Mouse (Mus musculus) megakaryocyte, adult 5-6 weeks (primary cell): ENCODE measurements around the gene Tk1. TPM values are rescaled to one million over a fixed set of nuclear protein-coding genes. Genes with fewer than 3 reads are reported as not detected.
"Not testable (repeated sequence)": the region's sequence is repeated elsewhere in the genome, so short reads cannot be mapped to it uniquely, and the experiment has no call there.

Experiments used
- ATAC-seq: 2 replicates; pipeline ENCODE4 v1.8.0; 2016; ENCODE audit warnings: mild to moderate bottlenecking, inconsistent platforms; ENCODE audit not compliant: poor library complexity, severe bottlenecking
- total RNA-seq, 2 experiments: library from RNA; stranded (forward) in 1 of 2; stranded (reverse) in 1 of 2; fragments of 153-499, 151-499 nt in 1 of 2; fragments of 221-1000, 200-1000 nt in 1 of 2; gene quantifications; 2 replicates each; pipeline versions ENCODE4 v1.2.3 to v1.2.4; 2015 to 2017

Gene Tk1
- total RNA-seq, 2 experiments from 2014 or later, result 60.0 to 126 TPM

DNA sequence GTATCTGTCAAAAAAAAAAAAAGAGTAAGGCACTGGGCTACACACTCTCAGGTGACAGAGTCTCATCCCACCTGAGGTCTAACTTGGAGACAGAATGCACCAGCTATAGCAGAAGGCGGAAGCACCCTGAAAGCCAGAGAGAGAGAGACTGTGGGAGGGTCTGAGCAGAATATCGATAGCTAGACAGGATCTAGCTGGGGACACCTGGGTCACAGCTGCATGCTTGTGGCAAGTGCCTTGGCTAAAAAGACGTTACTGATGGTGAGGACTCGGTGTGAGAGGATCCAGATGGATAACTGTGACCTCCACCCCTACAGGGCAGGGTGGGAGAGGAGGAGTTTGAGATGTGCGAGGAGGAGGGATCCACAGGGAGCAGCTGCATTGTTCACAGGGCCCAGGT lies 28.9 kb downstream of the Tk1 start:
- ATAC-seq, result no peak

DNA sequence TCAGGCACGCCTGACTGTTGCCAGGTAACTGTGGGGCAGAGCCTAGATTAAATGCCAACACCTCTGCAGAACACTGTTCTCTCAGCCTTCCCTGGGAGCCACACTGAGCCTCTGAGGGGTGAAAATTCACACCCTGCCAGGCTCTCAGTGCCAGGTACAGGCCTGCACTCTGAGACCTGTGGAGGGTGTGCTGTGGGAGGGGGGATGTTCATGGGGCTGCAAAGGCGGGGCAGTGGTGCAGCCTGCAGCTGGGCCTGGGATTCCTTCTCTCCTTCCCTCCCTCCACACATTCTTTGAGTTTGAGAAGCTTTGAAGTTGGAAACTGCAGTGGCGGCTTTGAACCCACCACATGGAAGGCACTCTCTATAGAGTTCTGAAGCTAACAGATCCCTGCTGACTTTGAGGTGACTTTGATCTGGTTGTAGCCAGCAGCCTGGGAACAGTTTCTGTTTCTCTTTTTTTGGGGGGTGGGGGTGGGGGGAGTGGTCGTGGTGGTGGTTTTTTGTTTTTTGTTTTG lies 31.8 kb downstream of the Tk1 start:
- no peak for ATAC-seq

DNA sequence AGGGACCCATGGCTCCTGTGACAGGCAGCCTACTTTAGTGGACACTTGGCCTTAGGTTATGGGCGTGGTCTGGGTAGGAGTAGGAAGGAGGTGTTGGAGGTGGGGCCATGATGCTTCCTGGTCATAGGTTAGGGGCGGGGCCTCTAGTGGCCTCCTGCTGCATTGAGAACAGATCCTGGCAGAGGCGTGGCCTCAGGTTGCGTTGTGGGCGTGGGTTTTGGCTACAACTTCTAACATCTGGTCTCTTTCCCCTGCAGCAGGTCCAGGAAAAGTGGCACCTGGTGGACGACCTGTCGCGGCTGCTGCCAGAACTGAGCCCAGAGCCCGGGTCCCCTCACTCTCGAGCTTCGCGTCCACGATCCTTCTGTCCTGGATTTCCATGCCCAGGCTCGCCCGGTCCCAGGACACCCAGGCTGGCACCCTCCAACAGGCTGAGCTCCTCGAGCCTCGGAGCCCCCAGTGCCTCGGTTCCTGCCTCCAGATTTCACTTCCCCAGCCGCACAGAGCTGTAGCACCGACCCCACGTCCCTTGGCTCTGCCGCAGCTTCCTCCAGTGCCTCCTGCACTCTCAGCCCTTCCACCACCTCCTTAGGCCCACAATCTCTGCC lies 33.5 kb downstream of the Tk1 start:
- peak; percentile 91 for ATAC-seq

DNA sequence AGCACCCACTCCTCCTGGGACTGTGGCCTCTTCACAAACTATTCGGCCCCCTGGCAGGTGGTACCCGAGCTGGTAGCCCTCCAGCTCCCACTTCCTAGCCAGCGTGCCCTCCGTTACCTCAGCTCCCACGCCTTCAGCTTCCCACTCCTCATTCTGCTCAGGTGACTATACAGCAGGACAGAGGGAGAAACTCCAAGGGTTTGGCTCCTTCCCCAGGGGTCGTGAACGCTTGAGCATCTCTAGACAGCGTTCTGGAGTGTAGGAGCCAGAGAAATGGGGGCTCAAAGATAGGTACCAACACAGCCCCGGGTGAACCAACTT lies 34.5 kb downstream of the Tk1 start:
- ATAC-seq, result no peak

DNA sequence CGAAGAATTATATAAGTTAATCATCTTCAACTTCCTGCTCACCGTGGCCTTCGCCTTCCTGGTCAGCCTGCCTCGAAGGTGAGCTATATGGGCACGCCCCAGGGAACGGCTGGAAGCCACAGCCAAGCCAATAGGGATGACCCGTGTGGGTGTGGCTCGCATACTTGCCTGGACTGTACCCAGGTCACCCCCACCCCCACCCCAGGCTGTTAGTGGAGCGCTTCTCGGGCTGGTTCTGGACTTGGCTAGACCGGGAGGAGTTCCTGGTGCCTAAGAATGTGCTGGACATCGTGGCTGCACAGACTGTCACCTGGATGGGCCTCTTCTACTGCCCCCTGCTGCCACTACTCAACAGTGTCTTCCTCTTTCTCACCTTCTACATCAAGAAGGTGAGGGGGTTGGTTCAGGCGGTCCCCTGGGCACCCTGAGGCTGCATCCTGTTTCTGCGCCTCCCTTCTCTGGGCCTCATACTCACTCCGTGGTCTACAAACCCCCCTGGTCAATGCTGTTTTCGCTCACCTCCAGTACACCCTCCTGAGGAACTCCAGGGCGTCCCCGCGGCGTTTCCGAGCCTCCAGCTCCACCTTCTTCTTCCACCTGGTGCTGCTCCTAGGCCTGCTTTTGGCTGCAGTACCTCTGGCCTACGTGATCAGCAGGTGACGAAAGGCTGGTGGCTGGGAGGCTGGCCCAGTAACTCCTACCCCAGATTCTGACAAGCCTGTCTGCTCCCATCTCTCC lies 35.0 kb downstream of the Tk1 start:
- ATAC-seq, result no peak

DNA sequence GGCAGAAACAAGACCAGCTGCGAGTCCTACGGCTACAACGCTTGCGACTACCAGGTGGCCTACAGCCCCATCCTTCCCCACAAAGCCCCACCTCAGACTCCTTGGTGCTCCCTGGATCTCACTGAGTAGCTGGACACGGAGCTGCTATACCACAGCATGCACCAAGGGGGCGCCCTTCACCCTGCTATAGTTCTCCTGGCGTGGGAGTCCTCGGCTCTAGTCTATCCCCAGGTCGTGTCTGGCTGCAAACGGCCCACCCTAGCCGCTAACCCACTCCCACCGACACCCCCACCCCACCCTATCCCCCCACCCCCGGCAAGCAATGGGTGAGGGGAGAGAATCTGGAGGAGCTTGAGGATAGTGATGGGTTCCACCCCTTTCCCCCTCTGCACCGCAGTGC lies 35.6 kb downstream of the Tk1 start:
- peak; percentile 59 for ATAC-seq

DNA sequence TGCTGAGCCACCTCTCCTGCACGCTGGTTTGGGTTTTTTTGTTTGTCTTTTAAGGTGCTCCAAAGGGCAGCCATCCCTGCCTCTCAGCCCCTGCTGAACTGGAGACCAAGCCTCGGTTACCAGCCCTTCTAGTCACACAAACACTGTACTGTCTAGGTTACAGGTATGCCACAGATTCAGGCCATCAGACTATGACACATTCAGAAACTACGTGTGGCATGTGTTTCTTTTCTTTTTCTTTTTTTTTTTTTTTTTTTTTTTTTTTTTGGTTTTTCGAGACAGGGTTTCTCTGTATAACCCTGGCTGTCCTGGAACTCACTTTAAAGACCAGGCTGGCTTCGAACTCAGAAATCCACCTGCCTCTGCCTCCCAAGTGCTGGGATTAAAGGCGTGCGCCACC lies 37.4 kb downstream of the Tk1 start:
- ATAC-seq, result not testable (repeated sequence)

DNA sequence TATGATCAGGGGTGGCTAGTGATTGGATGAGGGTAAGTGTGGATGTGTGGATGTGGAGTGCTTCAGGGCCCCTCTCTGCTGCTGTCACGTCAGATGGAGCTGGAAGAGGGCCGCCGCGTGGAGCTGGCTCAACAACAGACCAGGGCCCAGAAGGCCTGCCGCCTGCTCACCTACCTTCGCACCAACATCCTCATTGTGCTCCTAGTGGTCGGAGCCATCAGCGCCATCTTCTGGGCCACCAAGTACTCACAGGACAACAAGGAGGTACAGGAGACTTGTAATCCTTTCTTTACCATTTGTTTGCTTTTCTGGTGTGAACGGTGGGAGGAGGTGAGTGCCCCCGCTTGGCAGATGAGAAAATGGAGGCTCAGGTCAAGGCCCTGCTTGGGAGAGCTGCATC lies 39.6 kb downstream of the Tk1 start:
- ATAC-seq, result peak; percentile 46

DNA sequence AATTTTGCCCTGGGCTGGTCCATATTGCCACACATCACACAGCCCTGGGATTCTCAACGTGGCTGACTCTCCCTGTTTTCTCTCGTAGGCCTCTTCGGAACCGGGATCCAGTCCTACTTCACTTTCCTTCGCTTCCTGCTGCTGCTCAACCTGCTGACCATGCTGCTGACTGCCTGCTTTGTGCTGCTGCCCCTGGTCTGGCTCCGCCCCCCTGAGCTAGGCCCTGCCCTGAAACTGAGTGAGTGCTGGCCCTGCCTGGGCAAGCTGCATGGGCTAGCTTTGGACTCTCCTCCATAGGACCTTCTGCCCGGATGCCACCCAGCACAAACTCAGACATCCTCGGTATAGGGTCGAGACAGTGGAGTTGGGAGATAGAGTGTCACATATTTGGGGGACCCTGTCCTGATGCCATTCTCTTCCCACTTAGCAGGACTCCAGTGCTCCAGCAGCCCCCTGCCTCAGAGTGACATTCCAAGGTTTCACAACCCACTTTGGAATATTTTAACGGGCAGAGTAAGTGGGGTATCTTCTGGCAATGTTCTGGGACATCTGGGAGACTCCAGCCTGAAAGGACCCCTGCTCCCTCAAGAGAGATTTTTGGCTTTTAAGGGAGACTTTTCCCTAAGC lies 42.1 kb downstream of the Tk1 start:
- ATAC-seq, result no peak

DNA sequence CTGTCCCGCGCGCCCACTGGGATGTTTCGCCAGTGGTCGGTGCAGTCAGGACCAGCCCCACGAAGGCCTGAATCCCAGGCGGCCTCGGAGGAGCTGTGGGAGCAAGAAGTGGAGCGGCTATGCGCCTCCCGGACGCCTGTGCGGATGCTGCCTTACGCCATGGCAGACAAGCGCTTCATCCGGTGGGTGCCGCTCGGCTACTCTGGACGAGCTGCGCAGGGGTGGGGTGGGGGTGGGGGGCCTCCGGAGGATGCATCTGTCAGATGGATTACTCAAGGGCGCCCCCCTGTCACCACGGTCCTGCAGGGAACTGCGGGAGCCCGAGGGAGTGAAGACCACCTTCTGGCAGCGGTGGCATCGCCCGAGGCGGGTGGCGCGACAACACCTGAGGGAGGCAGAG lies 42.8 kb downstream of the Tk1 start:
- no peak for ATAC-seq

DNA sequence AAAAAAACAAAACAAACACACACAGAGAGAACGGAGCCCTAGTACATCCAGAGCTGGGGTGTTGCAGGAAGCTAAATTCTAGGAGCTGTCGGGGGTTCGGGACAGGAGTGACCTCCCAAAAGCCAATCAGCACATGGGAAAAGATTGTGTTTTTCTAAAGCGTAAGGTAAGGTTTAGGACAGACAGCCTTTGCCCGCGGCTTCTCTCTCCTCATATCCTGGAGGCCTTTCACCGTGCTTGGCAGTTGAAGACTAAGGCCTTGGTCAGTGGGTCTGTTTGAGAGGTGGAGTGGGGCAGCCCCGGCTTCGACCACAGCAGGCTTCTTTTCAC lies 43.2 kb downstream of the Tk1 start:
- no peak for ATAC-seq

DNA sequence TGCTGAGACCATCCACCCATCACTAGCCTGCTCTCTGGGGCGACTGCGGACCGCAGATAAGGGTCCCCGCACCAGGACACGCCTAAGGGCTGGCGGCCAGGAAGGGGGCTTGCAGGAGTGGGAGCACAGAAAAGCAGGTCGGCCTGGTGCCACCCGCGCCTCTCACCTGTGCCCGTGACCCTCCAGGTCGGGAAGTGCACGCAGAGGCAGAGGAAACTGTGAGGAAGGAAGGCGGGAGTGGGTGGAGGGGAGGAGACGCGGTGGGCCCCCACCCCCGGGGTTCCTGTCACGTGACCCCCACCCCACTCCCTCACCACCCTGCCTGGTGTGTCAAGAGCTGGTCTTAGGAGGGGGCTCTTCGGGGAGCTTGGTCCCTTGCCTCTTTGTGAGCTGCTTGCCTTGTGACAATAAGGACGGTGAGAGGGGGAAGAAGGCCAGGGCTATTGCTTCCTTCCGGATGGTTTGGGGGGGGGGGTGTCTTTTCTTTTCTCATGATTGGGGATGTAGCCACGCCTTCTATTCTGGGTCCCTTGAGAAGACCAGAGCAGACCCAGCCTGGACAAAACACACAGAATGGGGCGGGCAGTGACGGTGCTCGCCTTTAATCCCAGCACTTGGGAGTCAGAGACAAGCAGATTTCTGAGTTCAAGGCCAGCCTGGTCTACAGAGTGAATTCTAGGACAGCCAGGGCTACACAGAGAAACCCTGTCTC lies 43.7 kb downstream of the Tk1 start, which contains the start of the genes Tmc8 and Tmc6:
TSS of gene Tmc8 (plus strand) at position 84 of the 712 bp plus-strand sequence.
TSS of gene Tmc6 (minus strand) at position 206 of the 712 bp plus-strand sequence.
- peak; percentile 21 for ATAC-seq

DNA sequence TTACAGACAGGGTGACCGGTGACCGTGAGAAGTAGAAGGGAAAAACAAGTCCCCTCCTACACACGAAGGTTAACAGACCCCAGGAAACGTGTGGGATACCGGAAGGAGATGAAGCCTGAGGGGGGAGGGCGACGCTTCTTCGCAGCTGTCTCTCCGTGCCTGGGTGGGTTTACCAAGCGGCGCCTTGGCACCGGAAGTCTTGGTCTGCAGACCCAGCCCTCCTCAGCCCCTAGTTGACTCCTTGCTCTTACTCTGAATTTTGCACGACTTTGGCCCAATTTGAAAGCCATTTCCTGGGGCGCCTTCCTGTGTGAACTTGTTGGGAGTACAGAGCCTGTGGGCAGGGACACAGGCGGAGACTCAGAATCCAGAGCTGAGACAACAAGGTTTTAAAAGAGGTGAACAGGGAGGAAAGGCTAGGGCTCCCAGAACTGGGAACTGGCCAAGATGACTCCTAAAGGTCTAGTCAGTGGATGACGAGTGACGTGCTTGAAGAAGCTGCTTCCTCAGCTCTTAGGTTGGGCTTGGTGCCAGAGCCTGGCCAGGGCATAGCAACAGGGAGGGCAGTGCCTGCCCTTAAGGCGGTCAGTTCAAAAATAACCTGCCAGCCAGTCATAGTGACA lies 44.6 kb downstream of the Tk1 start:
- peak; percentile 19 for ATAC-seq

DNA sequence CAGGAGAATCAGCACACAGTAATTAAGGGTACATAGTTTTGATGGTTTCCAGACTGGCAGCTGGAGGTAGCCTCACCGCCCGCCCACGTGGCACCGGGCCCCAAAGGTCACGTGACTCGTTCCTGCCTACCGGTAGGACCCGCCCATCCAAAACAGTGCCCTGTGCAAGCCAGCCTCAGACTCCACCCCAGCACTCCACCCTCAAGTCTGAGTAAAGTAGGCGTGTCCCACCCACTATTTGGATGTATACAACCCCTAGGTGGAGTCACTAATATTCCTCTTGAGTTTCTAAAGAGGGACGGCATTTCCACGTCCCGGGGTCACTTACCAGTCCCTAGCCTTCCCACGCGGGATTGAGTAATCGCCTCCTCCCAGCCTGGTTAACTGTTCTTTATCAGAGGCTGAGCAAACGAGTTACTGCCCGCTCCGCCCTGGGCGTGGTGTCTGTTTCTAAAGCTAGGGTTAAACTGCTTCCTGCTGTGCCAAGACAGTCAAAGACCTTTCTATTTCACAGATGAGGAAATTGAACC lies 45.2 kb downstream of the Tk1 start:
- peak; percentile 47 for ATAC-seq

DNA sequence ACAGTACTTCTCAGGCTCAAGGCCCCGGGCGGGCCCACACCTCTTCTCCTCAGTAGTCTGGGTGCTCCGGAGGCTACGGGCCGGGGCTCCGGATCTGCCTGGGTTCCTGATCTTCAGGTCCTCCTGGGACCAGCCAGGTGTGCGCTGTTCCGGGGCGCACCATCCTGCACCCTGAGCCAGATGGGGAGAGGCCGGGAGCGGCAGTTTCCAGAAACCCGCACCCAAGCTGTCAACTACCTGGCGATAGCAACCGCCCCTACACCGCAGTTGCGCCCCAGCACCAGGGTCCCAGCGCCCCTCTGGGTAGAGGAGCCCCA lies 45.7 kb downstream of the Tk1 start:
- no peak for ATAC-seq

DNA sequence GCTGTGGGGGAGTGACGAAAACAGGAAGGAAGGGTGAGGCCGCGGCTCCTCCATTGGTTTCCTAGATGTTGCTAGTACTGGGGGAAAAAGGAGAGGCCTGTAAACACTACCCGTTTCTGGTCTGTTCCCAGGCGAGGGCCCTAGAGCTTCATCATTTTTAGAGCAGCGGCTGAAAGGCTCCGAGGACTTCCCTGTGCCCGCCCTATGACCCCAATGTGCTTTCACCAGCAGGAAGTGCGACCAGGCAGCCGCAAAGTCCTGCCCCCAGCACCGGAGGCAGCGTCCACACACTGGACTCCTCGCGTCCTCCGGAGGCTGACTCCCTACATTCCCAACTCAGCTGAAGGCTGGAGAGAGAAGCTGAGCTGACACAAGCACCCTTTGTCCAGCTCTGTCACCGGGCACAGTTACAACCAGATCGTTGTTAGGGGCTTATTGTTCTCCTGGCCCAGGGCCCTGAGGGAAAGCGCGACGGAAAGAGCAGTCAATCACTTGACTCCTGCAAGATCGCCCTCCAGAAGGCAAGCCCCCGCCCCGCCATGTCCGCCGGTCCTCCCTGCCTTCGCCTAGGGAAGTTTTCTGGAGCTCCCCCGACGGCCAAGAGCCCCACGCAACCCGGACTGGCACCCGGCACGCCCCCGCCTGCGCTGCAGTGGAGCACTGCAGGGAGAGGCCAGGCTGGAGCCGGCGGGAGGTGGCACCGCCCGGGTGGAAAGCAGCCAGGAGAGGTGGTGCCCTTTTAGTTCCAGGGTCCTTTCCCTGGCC lies 46.3 kb downstream of the Tk1 start:
- peak; percentile 28 for ATAC-seq

DNA sequence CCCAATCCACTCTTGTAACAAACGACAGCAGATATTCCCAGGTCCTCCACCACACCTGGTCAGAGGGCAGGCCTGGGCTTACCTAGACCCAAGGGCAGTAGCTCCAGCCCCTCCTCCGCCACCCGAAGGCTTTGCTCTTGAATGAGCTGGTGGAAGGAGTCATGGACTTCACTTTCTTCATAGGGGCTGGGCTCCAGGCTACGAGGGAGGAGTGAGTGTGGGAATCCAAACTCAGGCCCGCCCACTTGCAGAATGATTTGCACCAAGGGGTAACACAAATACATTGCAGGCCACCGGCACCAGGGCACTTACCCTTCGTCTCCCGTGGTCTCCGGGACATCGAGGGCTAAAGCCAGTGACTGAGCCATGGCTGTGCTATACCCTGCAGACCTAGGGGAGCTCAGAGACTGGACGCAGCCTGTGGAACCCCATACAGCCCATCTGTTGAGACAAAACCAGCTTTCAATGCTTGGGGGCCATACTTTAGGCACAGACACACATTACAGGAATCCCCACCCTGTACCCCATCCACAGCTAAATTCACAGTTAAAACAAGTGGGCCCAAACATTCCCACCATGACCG lies 47.0 kb downstream of the Tk1 start:
- no peak for ATAC-seq

DNA sequence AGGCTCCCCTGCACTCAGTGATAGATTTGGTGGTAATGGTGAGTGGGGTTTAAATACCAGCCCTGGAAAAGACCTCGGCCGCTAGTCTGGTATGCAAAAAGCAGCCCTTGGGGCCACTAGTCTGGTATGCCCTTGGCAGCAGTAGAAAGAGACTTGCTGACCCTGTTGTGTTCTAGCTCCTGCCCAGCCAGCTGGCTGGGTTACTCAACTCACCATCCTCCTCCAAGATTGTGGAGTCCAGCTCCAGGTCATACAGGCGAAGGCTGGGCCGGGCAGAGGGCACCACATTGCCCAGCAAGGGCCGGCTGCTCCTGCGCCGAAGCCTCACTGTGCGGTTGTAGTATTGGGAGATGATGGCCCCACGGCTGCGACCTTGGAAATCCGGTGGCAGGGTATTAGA lies 47.9 kb downstream of the Tk1 start:
- no peak for ATAC-seq

DNA sequence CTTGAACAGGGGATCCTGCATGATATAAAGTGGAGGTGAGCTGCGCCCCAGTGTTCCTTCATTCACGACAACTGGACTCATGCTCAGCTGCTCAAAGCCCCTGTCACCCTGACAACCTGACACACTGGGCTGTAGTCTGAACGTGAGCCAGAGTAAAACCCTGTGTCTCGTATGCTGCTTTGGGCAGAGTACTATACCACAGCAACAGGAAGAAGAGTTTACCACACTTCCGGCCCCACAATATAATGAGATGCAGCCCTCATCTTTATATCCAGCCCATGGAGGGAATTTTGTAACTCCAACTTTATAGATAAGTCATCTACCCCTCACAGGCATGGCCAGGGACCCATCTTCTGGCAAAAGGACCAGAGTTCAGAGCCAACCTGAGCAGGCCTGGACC lies 48.8 kb downstream of the Tk1 start:
- no peak for ATAC-seq
